Mouse (Mus musculus): ENCODE results near the gene Memo1.

Memo1 gene

DNA sequence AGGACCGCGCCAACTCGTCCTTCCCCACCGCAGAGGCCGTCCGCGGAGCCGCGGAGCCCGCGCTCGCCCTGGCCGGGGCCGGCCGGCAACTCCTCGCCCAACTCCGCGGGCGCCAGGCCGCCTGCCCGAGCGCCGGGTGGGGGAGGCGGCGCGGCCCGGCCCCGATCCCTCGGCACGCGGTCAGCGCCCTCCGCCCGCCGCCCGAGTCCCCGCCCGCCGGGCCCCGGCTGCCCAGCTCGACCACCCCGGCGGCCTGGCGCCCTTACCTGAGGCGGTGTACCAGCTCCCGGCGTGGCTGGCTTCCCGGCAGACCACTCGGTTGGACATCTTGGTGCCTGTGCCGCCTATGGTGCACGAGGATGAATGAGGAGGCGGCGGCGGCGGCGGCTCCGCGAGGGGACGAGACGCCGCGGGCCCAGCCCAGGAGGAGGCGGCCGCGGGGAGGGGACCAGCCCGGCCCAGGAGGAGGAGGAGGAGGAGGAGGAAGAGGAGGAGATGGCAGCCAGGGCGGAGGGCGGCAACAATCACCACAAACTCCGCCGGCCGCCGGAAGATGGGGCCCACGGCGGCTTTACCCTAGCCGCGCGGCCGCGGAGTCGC is 795 bp downstream of the Memo1 start:
- DNase-seq (ENCODE audit: low spot score) = peak; percentile 87

DNA sequence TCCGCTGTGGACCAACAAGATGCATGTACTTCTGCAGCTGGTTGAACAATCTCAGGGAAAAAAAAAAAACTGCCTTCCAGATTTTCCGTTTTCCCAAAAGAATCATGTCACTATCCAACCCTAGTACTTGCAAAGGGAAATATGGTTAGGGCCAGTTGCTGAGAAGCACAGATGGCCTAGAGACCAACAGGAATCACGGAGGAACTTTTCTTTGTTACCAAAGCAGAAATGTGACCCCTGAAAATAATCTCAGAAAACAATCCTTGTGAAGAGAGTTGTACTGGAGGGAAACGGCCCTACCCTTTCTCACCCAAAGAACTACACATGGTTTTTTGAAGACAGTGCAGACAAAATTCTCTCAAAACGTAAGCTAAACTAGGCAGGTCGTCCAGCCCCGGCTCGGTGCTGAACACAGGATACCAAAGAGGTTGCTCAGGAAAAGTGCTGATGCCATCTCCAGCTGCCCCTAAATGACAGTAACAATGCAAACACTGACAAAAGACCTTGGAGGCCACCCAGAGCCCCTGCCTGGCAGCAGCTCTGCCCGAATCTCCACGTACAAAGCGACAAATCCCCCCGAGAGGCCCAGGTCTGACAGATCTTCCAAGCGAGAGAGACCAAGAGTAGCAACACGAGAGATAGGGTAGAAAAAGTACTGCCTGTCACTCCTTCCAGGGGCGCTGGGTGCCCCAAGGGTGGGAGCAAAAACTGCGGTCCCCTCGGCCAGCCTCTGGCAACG is 1.5 kb downstream of the Memo1 start:
- no peak for DNase-seq (ENCODE audit: low spot score)

DNA sequence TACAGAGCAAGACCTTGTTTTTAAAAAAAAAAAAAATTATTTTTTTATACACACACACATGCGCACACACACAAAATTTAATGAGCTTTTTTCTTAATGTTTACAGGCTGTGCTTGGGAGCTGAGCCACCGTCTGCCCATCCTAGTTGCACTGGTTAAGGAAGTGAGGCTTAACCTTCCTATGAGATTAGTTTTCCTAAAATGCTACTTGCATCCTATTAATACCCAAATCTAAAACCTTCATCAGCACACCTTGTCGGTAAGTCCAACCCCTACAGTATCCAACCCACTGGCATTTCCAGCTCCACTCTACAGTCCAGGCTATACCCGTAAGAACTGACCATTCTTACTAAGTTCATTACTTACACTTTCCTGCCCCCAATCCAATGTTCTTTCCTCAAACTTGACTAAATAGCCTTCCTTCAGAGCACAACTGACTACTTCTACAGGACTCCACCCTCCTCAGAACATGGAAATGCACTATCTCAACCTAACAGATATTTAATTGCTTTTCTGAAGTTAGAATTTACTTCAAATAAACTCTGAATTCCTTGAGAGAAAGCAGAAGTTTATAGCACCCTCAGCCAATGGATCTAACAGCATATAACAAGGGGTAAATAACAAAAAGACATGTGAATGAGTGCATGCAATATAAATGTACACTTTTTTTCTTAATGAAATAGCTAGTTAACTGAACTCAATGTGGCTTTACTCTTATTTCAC is 3.5 kb downstream of the Memo1 start:
- DNase-seq (ENCODE audit: low spot score) = no peak

DNA sequence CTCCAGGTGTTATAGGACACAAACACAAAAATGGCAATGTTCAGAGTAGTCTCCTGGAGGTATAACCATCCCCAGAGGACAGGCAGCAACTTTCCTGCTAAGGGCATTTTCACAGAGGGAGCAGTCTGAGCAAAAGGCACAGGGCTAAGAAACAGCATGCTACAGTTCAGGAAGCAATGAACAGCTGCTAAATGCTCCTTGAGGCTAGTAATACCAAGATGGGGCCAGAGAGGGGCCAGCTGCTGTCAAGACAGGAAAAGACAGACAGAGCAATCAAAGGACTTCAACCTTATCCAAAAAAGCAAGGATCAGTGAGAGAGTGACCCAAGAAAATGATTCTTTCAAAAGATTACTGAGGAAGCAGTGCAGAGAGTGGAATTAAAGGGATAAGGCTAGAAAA is 4.5 kb downstream of the Memo1 start:
- DNase-seq (ENCODE audit: low spot score) = no peak

DNA sequence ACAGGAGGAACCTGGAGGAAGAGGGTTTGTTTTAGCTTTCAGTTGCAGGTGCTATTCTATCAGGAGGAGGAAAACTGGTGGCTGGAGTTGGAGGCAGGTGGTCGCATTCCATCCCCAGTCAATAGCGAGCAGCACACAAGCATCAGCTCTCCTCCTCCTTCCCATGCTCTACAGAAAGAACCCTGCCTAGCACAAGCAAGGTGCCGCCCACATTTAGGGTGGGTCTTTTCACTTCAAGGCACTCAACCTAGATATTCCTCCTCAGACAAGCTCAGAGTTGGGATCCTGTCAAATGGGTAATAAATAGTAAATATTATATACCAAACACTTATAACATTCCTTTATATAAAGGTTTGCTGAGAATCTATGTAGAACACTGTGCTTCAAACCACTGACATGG is 5.1 kb downstream of the Memo1 start:
- no peak for DNase-seq (ENCODE audit: low spot score)

DNA sequence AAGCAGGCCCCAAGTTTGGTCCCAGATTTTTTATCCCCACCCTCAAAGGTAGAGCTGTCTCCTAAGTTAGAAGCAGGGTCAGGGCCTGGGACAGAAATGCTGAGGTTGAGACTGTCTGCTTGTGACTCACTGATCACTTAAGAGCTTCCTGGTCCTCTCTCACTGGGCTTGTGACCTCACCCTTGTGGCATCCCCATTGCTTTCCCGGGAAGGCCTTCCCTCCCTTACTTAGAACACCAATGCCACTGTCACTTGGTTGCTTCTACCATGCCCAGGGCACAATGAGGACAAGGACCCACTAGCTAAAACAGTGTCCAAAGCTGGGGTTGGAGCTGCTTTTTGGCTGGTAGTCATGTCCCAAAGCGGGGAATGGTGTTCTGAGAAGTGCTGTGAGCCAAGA is 6.7 kb downstream of the Memo1 start:
- DNase-seq (ENCODE audit: low spot score) = no peak

DNA sequence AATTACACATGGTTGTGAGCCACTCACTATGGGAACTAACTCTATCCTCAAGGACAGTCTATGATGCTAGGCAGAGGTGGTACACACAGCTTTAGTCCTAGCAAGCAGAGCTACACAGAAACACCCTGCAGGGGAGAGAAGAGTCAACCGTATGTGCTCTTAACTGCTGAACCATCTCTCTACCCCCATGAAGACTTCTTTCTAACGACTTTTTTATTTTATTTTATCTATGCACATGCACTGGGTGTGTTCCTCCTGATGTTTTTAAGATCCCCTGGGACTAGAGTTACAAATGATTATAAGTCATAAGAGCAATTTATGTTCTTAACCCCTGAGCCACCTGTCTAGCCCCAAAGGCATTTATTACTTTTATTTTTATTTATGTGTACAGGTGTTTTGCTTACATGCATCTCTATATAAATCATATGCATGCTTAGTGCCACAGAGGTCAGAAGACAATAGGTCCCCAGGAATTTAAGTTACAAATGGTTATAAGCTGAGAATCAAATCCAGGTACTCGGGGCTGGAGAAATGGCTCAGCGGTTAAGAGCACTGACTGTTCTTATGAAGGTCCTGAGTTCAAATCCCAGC is 9.1 kb downstream of the Memo1 start:
- no peak for DNase-seq (ENCODE audit: low spot score)

DNA sequence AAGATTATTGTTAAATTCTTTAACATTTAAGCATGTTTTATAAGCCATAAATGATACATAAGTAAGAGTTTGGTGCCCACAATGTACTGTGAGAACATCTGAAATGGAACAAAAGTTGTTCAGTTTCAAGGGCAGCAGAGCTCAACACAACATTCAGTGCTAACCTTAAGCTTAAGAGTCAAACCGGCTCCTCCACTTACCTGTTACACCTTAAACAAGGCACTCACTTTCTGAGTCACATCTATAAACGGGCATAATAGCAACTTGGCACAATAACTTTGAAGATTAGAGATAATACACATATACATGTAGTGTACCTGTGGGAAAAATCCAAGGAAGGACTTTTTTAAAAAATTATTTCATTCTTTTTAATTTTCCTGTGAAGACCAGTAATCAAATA is 9.6 kb downstream of the Memo1 start:
- DNase-seq (ENCODE audit: low spot score) = no peak

DNA sequence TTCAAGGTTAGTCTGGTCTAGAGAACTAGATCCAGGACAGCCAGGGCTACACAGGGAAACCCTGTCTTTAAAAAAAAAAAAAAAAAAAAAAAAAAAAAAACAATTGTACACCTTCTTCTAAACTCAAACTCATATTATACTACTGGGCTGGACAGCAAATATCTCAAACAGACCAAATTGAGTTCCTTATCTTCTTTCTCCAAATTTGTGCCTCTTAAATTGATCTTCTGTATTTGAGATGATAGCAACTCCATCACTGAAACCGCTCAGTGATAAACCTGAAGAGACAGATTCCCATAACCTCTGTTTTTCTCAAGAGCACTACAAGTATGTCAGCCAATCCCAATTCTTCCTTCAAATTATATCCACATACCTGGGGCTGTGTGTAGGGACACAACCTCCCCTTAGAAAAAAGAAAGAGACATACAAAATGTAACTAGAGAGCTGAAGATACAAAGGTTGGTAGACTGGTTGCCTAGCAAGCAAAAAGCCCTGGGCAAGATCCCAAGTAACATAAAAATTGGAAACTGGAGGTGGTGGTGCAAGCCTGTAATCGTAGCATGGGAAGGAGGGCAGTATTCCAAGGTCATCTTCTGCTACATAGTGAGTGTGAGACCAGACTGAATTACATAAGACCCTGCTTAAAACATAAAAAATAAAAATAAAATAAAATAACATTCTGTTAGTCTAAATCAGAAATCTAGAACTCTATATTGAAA is 10.8 kb downstream of the Memo1 start:
- no peak for DNase-seq (ENCODE audit: low spot score)

DNA sequence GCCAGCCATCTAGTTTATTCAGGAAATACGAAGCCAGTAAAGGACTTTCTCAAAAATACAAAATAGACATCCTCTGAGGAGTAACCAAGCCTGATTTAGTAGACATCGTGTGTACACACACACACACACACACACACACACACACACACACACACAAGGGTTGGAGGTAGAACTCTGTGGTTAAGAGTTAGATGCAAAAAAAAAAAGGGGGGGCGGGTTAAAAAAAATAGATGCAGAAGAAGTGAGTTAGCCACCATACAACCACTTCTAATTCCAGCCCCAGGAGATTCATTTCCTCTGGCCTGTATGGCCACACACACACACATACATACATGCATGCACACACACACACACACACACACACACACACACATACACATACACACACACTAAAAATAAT is 13.3 kb downstream of the Memo1 start:
- no peak for DNase-seq (ENCODE audit: low spot score)

DNA sequence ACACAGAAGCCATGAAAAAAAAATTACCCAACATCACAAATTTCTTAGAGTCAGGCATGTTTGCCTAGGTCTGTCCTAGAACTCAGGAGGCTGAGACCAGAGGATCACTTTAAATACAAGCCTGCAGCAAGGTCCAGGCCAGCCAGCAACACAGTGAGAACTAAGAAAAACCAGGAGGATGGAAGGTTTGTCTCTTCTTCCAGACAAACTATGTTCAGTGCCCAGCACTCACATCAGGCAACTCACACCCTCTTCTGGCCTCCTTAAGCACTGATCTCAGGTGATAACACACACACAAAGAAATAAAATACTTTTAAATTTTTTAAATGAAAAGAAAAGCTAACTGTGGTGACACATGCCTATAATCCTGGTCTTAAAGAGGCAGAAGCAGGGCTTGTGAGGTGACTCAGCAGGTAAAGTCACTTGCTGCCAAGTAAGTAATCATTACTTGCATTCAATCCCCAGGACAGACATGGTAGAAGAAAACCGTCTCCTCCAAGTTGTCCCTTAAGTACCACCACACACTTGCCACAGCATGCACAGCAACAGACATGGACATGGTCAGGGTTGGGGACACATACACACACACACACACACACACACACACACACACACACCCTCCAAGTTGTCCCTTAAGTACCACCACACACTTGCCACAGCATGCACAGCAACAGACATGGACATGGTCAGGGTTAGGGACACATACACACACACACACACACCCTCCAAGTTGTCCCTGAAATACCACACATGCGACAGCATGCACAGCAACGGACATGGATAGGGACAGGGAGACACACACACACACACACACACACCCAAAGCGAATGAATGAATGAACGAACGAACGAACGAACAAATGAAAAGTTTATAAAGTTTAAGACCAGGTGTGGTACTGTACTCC is 16.1 kb downstream of the Memo1 start:
- DNase-seq (ENCODE audit: low spot score) = no peak

DNA sequence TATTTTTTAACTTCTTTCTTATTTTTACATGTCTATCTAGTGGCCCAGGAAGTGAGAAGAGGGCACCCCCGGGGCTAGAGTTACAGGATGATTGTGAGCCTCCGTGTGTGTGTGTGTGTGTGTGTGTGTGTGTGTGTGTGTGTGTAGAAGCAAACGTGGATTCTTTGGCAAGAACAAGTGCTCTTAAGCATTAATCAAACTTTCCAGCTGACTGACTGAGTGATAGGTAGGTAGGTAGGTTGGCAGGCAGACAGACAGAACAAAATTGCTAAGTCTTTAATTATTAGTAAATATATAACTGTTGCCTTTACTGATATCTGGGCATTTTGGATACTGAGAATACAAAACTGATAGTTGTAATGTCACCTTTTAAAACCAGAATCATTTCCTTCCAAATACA is 20.9 kb downstream of the Memo1 start:
- DNase-seq (ENCODE audit: low spot score) = no peak

DNA sequence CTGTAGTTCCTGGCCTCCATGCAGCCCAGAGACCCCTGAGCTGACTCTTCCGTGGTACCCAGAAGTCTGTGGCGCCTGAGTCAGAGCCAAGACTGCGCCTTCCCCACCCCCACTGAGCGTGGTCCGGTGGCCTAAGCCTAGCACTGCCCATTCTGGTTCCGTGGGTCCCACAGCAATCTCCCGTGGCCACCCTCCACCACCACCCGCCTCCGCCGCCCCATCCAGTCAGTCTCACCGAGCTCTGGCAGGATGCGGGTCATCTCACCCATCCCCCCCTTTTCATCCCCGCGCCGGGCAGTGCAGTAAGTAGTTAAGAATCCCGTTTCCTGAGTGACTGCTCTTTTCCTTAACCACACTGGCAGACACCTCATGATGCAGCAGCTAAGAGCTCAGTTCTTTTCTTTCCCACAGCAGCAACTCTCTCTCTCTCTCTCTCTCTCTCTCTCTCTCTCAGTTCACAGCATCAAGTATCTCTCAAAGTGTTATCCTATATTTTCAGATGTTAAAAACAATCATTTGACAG is 22.6 kb downstream of the Memo1 start:
- DNase-seq (ENCODE audit: low spot score) = no peak

DNA sequence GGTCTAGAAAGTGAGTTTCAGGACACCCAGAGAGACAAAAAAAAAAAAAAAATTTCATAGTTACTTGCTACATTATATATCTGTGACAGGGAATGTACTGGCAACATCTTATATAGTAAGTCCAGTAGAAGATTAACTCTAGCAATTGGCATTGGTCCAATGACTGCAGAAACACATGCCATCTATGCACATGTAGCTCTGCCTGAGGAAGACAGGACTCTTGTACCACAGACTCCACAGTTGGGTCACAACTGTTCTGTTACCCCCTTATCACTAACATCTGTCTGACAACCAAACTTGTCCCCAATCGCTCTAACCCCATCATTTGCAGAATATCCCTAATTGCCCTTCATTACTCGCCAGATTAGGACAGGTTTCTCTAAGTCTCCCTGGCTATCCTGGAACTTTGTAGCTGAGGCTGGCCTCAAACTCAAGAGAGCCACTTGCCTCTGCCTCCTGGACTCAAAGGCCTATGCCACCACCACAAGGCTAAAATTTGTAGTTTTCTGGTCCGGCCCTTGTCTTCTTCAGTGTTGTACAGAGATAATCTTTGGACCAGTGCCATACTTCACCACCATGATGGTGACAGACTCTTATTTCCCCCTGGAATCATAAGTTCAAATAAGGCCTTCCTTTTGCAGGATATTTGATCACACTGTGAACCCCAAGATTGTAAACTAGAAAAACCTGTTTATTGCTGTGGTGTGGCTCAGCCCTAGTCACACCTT is 23.6 kb downstream of the Memo1 start:
- DNase-seq (ENCODE audit: low spot score) = no peak

DNA sequence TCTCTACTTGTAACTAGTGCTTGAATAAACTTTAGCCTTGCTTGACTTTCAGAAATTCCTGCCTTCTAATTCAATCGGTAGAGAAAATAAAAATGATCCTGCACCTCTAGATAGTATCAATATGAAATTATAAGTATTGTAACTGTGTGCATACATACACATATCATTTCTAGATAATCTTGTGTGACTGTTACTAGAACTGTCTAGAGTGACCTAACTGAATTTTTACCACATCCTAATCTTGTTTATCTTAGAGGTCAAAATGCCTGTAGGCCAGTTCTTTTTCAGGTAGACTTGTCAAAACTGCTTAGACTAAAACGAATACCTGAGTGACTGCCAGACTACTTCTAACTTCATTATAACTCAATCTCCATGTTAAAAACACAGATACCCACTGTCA is 25.1 kb downstream of the Memo1 start:
- no peak for DNase-seq (ENCODE audit: low spot score)

DNA sequence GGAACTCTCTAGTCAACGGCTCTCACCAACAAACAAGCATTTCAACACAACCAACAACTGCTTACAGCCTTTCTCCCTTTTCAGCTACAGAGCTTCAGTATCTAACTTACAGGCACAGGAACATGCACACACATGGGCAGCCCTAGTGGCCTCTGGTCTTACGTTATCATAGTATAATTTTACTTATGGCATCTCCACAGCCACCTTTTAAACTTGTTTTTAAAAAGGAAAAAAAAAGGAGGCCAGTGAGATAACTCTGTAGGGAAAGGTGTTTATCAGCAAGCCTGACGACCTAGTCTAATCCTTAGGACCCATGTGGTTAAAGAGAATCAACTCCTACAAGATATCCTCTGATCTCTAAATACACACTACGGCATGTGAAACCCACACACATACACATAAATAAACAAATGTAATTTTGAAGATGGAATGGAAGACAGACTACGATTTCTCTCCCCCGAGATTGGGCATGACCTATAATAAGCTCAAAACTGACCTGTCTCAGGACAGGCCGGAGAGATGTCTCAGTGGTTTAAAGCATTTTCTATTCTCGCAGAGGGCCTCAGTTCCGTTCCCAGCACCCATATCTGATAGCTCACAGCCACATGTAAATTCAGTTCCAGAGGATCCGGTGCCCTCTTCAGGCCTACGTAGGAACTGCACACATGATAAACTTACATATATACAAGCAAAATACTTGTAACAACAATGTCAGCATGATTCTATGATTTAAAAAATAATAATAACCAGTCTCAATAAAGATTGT is 27.7 kb downstream of the Memo1 start:
- DNase-seq (ENCODE audit: low spot score) = no peak

DNA sequence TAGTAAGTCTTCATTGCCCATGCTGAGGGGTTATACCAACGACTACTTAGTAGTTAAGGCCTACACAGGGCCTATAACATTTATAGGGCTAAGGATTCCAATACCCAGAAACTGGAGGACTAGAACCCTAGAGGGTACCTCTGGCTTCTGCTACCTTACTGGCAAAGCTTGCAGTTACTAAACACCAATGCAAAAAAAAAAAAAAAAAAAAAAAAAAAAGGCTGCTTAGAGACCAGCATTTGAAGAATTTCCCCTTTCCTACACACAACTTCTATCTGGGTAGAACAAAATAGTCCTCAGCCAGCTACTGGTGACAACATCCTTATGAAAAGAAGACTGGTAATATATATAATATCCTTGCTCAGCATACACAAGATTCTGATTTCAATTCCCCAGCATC is 29.7 kb downstream of the Memo1 start:
- DNase-seq (ENCODE audit: low spot score) = no peak

DNA sequence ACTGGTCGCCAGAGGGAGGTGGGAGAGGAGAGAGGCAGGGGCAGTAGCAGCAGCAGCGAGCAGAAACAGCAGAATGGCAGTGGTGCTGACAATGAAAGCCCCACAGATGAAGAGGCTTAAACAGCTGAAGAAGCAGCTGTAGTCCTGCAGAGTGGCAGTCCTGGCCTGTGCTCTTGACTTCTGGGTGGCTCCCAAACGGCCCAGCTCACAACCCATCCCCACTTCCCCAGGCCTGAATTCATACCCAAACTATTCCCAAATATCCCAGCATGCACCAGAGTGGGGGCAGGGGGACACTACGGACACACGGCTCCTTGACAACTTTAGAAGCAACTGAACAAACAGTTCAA is 30.2 kb downstream of the Memo1 start:
- DNase-seq (ENCODE audit: low spot score) = no peak

DNA sequence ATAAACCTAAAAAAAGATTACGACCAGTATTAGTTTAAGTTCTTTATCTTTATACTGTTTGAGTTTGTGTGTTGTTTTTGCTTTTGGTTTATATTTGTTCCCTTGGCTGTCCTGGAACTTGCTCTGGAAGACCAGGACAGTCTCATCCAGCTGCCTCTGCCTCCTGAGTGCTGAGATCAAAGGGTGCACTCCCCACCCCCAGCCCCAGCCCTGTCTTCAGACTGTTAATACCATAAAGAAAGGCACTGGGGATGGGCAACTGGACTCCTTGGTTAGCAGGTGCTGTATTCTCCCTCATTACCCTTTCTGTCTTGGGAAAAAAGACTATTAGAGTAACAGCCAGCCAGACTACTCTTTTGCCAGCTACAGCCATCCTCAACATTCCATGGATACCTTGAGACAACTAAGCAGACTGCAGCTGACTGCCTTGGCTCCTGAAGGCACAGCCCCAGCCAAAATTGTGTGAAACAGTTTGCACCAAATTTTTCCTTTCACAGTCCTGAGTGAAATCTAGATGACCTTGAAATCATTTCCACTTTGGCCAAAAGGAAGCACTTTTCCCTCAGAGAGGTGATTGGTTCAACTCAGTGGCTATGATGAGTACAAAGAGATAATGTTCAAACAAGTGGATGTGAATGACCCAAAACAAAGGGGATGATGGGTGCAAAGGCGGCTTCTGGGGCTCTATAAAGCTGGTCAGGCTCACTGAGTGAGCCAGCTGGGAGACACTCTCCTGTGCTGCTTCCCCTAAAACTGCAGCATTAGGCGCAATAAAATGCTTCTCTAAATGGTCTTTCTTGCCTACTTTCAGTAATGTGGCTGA is 30.8 kb downstream of the Memo1 start:
- DNase-seq (ENCODE audit: low spot score) = no peak

All from ovary, adult 18-20 months (tissue).